ENCODE assay signal across 7 mouse cellular contexts in the genomic region with DNA sequence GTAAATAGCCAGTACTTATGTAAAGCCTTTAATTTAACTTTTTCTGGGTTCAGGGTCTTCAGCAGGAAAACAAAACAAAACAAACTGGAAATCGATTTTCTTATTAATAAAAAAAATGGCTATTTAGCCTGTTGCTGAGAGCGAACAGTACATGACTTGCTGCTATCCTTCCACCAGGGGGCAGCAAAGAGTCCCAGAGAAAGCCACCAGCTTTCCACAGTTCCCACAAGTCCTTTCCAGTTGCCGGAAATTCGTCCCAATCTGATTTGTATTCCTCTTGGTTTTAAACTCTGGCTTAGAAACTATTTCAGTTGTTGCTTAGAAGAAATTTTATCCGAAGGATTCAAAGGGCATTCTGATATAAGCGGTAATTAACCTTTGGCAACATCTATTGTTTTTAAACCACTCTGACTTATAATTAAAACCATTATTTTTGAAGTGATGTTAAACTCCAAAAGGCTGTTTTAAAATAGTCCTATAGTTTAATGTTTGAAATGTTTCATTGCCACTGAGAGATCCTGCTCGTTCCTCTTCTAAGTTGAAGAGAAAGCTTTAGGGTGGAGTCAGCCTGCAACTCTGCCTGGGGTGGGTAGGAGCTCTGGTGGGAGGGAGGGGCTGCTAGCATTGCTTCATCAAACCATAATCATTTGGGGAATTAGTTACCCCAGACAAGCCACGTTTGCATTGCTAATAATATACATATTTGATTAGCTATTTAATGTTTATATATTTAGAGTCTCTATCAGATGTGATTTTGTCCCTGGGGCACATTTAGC. TPM values are rescaled to one million over a fixed set of nuclear protein-coding genes. Genes with fewer than 3 reads are reported as not detected.
DNase-seq lines count a peak whose midpoint lies in the region; ATAC-seq lines count a peak whose summit lies in the region.

No protein-coding gene starts in this region.

- peak; percentile 41 for ATAC-seq in megakaryocyte progenitor cell, adult 5-6 weeks (replicated peaks; ENCODE audit: poor library complexity)

- DNase-seq in adrenal gland, adult 18-20 months (ENCODE audit: low spot score in 2 of 2): peak; percentile 66 to 72
- peak; percentile 85 to 87 for DNase-seq in cerebellum, postnatal 14 days
- DNase-seq in gastrocnemius, adult 18-20 months (ENCODE audit: low spot score): peak; percentile 83
- DNase-seq in induced T-regulatory cell, adult 2 months (ENCODE audit: low read depth): peak; percentile 75
- DNase-seq in left cerebral cortex, postnatal 10 days (ENCODE audit: extremely low spot score in 1 of 2, low spot score in 2 of 2): peak; percentile 74 to 75
- peak; percentile 23 to 45 for DNase-seq in right cerebral cortex, postnatal 36 days (ENCODE audit: low spot score in 2 of 2)

- intact Hi-C loops in left cerebral cortex, postnatal 10 days (cut with DNase I): loop anchor here (2.0 kb wide), 1 partner anchor 67 kb away; no protein-coding TSS in a partner anchor

RNA-seq across cellular contexts. Expression of a gene that starts 7.1 kb away (rescaled TPM):
- not detected for total RNA-seq in adrenal gland, adult 18-20 months (2021)
- not detected for total RNA-seq in gastrocnemius, adult 18-20 months (2021)
- total RNA-seq in left cerebral cortex, postnatal 10 days (2021): 1 to 10 TPM; 1.4 to 1.7 TPM
- not detected in 2 replicates for total RNA-seq in megakaryocyte progenitor cell, adult 5-6 weeks (2015)
- total RNA-seq in megakaryocyte progenitor cell, adult 5-6 weeks (2017): not detected in 2 replicates

RNA-seq across cellular contexts. Expression of a gene that starts 9.0 kb away (rescaled TPM):
- not detected for total RNA-seq in adrenal gland, adult 18-20 months (2021)
- not detected for total RNA-seq in gastrocnemius, adult 18-20 months (2021)
- total RNA-seq in left cerebral cortex, postnatal 10 days (2021): 1 to 10 TPM in 1 of 2 experiments, under 1 TPM in 1; 0.67 to 2.5 TPM
- not detected in 2 replicates for total RNA-seq in megakaryocyte progenitor cell, adult 5-6 weeks (2015)
- total RNA-seq in megakaryocyte progenitor cell, adult 5-6 weeks (2017): not detected in 2 replicates

RNA-seq across cellular contexts. Expression of a gene that starts 10.8 kb away (rescaled TPM):
- total RNA-seq in adrenal gland, adult 18-20 months (2021): under 1 TPM; 0.33 to 0.86 TPM
- not detected for total RNA-seq in gastrocnemius, adult 18-20 months (2021)
- 10 to 100 TPM; 15.1 to 18.3 TPM for total RNA-seq in left cerebral cortex, postnatal 10 days (2021)
- total RNA-seq in megakaryocyte progenitor cell, adult 5-6 weeks (2015): 1.3 and 1.9 TPM in 2 replicates
- 0.12 and 0.51 TPM in 2 replicates for total RNA-seq in megakaryocyte progenitor cell, adult 5-6 weeks (2017)

RNA-seq across cellular contexts. Expression of a gene that starts 30.1 kb away (rescaled TPM):
- not detected for total RNA-seq in adrenal gland, adult 18-20 months (2021)
- total RNA-seq in gastrocnemius, adult 18-20 months (2021): not detected
- total RNA-seq in left cerebral cortex, postnatal 10 days (2021): not detected
- total RNA-seq in megakaryocyte progenitor cell, adult 5-6 weeks (2015): not detected in 2 replicates
- not detected in 2 replicates for total RNA-seq in megakaryocyte progenitor cell, adult 5-6 weeks (2017)

RNA-seq across cellular contexts. Expression of a gene that starts 38.7 kb away (rescaled TPM):
- not detected for total RNA-seq in adrenal gland, adult 18-20 months (2021)
- not detected for total RNA-seq in gastrocnemius, adult 18-20 months (2021)
- not detected for total RNA-seq in left cerebral cortex, postnatal 10 days (2021)
- not detected in 2 replicates for total RNA-seq in megakaryocyte progenitor cell, adult 5-6 weeks (2015)
- total RNA-seq in megakaryocyte progenitor cell, adult 5-6 weeks (2017): not detected in 2 replicates

Comparison
In these comparisons a context has a peak if more than half of its experiments do, and no peak if none do; other contexts are left out.
1. Peak in every context shown above with its lines: DNase-seq and ATAC-seq.
2. DNase-seq: peak in every context shown above with its lines; median percentile 86 in cerebellum, postnatal 14 days; 83 in gastrocnemius, adult 18-20 months; 75 in induced T-regulatory cell, adult 2 months; 74 in left cerebral cortex, postnatal 10 days; 69 in adrenal gland, adult 18-20 months; 34 in right cerebral cortex, postnatal 36 days.
3. RNA of a gene that starts 10.8 kb away (total RNA-seq): 15.1 to 18.3 TPM in left cerebral cortex, postnatal 10 days; 0.12 to 1.9 TPM in megakaryocyte progenitor cell, adult 5-6 weeks, 0.33 to 0.86 TPM in adrenal gland, adult 18-20 months and not detected in gastrocnemius, adult 18-20 months; every median in the first group is over 4 times any median in the second.